Mouse (Mus musculus) cortical plate, adult 2 months (tissue): Measurements from ENCODE around the gene Apobec3.

ENCODE experiments used
- CTCF ChIP-seq: fragments of 200-500 bp; IDR thresholded peaks from 2 replicates; pipeline ENCODE4 v1.5.1; 2011; ENCODE audit warnings: mild to moderate bottlenecking, control low read depth, low read length; ENCODE audit not compliant: insufficient read depth; ENCODE audit errors: extremely low read depth
- POLR2A ChIP-seq: fragments of 200-500 bp; IDR thresholded peaks from 2 replicates; pipeline ENCODE4 v1.6.1; 2011; ENCODE audit warnings: mild to moderate bottlenecking, low read length, control low read depth; ENCODE audit not compliant: insufficient read depth; ENCODE audit errors: extremely low read depth

- TF ChIP-seq POLR2A = no peak
- TF ChIP-seq CTCF = no peak
These were observed 41.0 kb downstream of the Apobec3 start for GRCm38 (mm10) chr15:79932323-79932987.
